Mouse (Mus musculus) testis, postnatal 14 days (tissue): ENCODE measurements around the gene Zfp148.
A peak's percentile ranks its signal among the peaks of the same experiment; 100 is the strongest.
"Not testable (repeated sequence)": the region's sequence is repeated elsewhere in the genome, so short reads cannot be mapped to it uniquely, and the experiment has no call there.

Experiments
- DNase-seq: peaks from one replicate; pipeline ENCODE4 v3.0.0; 2021; ENCODE audit warnings: low spot score

Gene Zfp148

GRCm38 (mm10) chr16:33461416-33461815 is 80.8 kb downstream of the Zfp148 start:
- no peak for DNase-seq

- no peak for DNase-seq
Measured at GRCm38 (mm10) chr16:33464509-33465241, 84.0 kb downstream of the Zfp148 start.

- no peak for DNase-seq
Measured at GRCm38 (mm10) chr16:33465242-33465614, 84.6 kb downstream of the Zfp148 start.

- DNase-seq: peak; percentile 19
Measured at GRCm38 (mm10) chr16:33467451-33467850, 86.8 kb downstream of the Zfp148 start.

GRCm38 (mm10) chr16:33469973-33470372 is 89.3 kb downstream of the Zfp148 start:
- DNase-seq: no peak

GRCm38 (mm10) chr16:33474381-33474780 is 93.7 kb downstream of the Zfp148 start:
- no peak for DNase-seq

- DNase-seq: no peak
Measured at GRCm38 (mm10) chr16:33479926-33480325, 99.3 kb downstream of the Zfp148 start.

GRCm38 (mm10) chr16:33481148-33481547 is 100.5 kb downstream of the Zfp148 start:
- no peak for DNase-seq

GRCm38 (mm10) chr16:33482309-33482708 is 101.7 kb downstream of the Zfp148 start:
- DNase-seq: no peak

- no peak for DNase-seq
Measured at GRCm38 (mm10) chr16:33487709-33488108, 107.1 kb downstream of the Zfp148 start.

GRCm38 (mm10) chr16:33494374-33494773 is 113.7 kb downstream of the Zfp148 start:
- no peak for DNase-seq

- DNase-seq: no peak
Measured at GRCm38 (mm10) chr16:33508082-33508481, 127.4 kb downstream of the Zfp148 start.

GRCm38 (mm10) chr16:33509231-33509630 is 128.6 kb downstream of the Zfp148 start:
- not testable (repeated sequence) for DNase-seq

- not testable (repeated sequence) for DNase-seq
Measured at GRCm38 (mm10) chr16:33510856-33511255, 130.2 kb downstream of the Zfp148 start.

- no peak for DNase-seq
Measured at GRCm38 (mm10) chr16:33512555-33512954, 131.9 kb downstream of the Zfp148 start.

GRCm38 (mm10) chr16:33516807-33517565 is 136.3 kb downstream of the Zfp148 start, which contains the start of gene Slc12a8:
Gene Slc12a8 (plus strand): TSS chr16:33517328.
- peak; percentile 60 for DNase-seq

GRCm38 (mm10) chr16:33517627-33518026 is 137.0 kb downstream of the Zfp148 start:
- no peak for DNase-seq

- DNase-seq: no peak
Measured at GRCm38 (mm10) chr16:33518236-33518635, 137.6 kb downstream of the Zfp148 start.

- DNase-seq: no peak
Measured at GRCm38 (mm10) chr16:33519916-33520568, 139.4 kb downstream of the Zfp148 start.

- DNase-seq: no peak
Measured at GRCm38 (mm10) chr16:33522516-33522915, 141.9 kb downstream of the Zfp148 start.

GRCm38 (mm10) chr16:33523571-33523970 is 142.9 kb downstream of the Zfp148 start:
- DNase-seq: no peak

- no peak for DNase-seq
Measured at GRCm38 (mm10) chr16:33529502-33530454, 149.1 kb downstream of the Zfp148 start.
